Mouse (Mus musculus) hindbrain, embryonic 14.5 days (tissue): ENCODE data around the gene Smagp. TPM values are rescaled to one million over a fixed set of nuclear protein-coding genes. Genes with fewer than 3 reads are reported as not detected.
"Not testable (repeated sequence)": the region's sequence is repeated elsewhere in the genome, so short reads cannot be mapped to it uniquely, and the experiment has no call there.

Source experiments
- ATAC-seq: fragments of 200-750 bp; cut with Nextera tagmentation; 2 replicates; pipeline ENCODE4 v1.8.0; 2017; ENCODE audit warnings: moderate number of reproducible peaks, mild to moderate bottlenecking, moderate TSS enrichment, moderate library complexity; ENCODE audit not compliant: low FRiP score
- DNase-seq: peaks from one replicate; pipeline ENCODE4 v3.0.0-alpha.2; 2015; ENCODE audit warnings: low spot score
- H3K27ac ChIP-seq: fragments of 300-500 bp; sonication (generic); 2 replicates; pipeline ENCODE4 v1.5.1; 2014; ENCODE audit warnings: mild to moderate bottlenecking, moderate library complexity
- H3K27me3 ChIP-seq: fragments of 300-500 bp; sonication (generic); 2 replicates; pipeline ENCODE4 v1.6.1; 2014; ENCODE audit warnings: mild to moderate bottlenecking, low read length, mixed read lengths; ENCODE audit not compliant: control insufficient read depth, insufficient read depth
- H3K36me3 ChIP-seq: fragments of 300-500 bp; sonication (generic); replicated peaks from 2 replicates; pipeline ENCODE4 v1.6.1; 2014; ENCODE audit not compliant: control insufficient read depth, insufficient read depth
- H3K4me1 ChIP-seq: fragments of 300-500 bp; sonication (generic); replicated peaks from 2 replicates; pipeline ENCODE4 v1.6.1; 2014; ENCODE audit warnings: antibody characterized with exemption, low read length, mixed read lengths; ENCODE audit not compliant: control insufficient read depth, insufficient read depth
- H3K4me2 ChIP-seq: fragments of 300-500 bp; sonication (generic); replicated peaks from 2 replicates; pipeline ENCODE4 v1.6.1; 2014; ENCODE audit warnings: mild to moderate bottlenecking, moderate library complexity
- H3K4me3 ChIP-seq: fragments of 300-500 bp; sonication (generic); replicated peaks from 2 replicates; pipeline ENCODE4 v1.5.1; 2014; ENCODE audit warnings: mild to moderate bottlenecking, low read length
- H3K9ac ChIP-seq: fragments of 300-500 bp; sonication (generic); 2 replicates; pipeline ENCODE4 v1.6.1; 2014
- H3K9me3 ChIP-seq: fragments of 300-500 bp; sonication (generic); 2 replicates; pipeline ENCODE4 v1.6.1; 2016; ENCODE audit warnings: low read length; ENCODE audit not compliant: control insufficient read depth
- WGBS: fragments of 180-500 bp; shearing (Covaris S2); extraction: QIAGEN DNeasy Blood & Tissue Kit; methylation state at CpG from one replicate; pipeline ENCODE4 v1.1.7; 2014; 5-methylcytosine and 5-hydroxymethylcytosine counted together
- polyA plus RNA-seq: library from polyadenylated mRNA; unstranded; fragments of >200 nt; fragmentation: Nextera tagmentation; extraction: Ambion mirVana; gene quantifications from 2 replicates; pipeline ENCODE4 v1.2.1, GENCODE M21; 2014

Smagp gene
- polyA plus RNA-seq, 1 experiment from 2014 or later = 5.0 TPM

GRCm38 (mm10) chr15:100612432-100612831 is 24.3 kb downstream of the Smagp start:
- H3K4me3 ChIP-seq = no peak overlapping the region
- no peak overlapping the region for H3K27ac ChIP-seq
- no peak for DNase-seq
- no peaks in the 10 kb centered on the region for H3K27me3 ChIP-seq
- ATAC-seq = no peak
- no peak overlapping the region for H3K9ac ChIP-seq
- H3K4me2 ChIP-seq = no peak overlapping the region
- peaks cover 18% of the 10 kb centered on the region; the same call in 1 of the 2 replicates for H3K4me1 ChIP-seq
- H3K36me3 ChIP-seq = peaks cover 6% of the 10 kb centered on the region
- 84% methylated on average over 2 of the region's 2 CpGs for WGBS
- H3K9me3 ChIP-seq = no peaks in the 10 kb centered on the region

GRCm38 (mm10) chr15:100611951-100612350 is 24.8 kb downstream of the Smagp start:
- Histone ChIP-seq H3K4me1 (peaks cover 16% of the 10 kb centered on the region; the same call in 1 of the 2 replicates), H3K36me3 (peaks cover under 1% of the 10 kb centered on the region; the same call in 1 of the 2 replicates), H3K27ac (no peak overlapping the region), H3K9me3 (no peaks in the 10 kb centered on the region), H3K4me2 (no peak overlapping the region), H3K9ac (no peak overlapping the region), H3K4me3 (no peak overlapping the region), H3K27me3 (no peaks in the 10 kb centered on the region)
- 85% methylated on average over 7 of the region's 7 CpGs for WGBS
- ATAC-seq = no peak
- no peak for DNase-seq

GRCm38 (mm10) chr15:100606677-100607076 is 30.1 kb downstream of the Smagp start:
- not testable (repeated sequence) for H3K36me3 ChIP-seq, ATAC-seq, H3K27me3 ChIP-seq, DNase-seq, H3K9ac ChIP-seq, H3K9me3 ChIP-seq, H3K4me3 ChIP-seq, H3K4me2 ChIP-seq, H3K27ac ChIP-seq
- peaks cover 11% of the 10 kb centered on the region; the same call in 1 of the 2 replicates for H3K4me1 ChIP-seq
- 91% methylated on average over 8 of the region's 8 CpGs for WGBS

- no peaks in the 10 kb centered on the region for H3K9me3 ChIP-seq
- H3K4me1 ChIP-seq = peaks cover 23% of the 10 kb centered on the region
- DNase-seq (no peak), ATAC-seq (no peak)
- no peak overlapping the region for H3K9ac ChIP-seq
- no peak overlapping the region for H3K4me2 ChIP-seq
- H3K4me3 ChIP-seq = no peak overlapping the region
- H3K27ac ChIP-seq = no peak overlapping the region
- no peaks in the 10 kb centered on the region for H3K27me3 ChIP-seq
- H3K36me3 ChIP-seq = no peaks in the 10 kb centered on the region
- 68% methylated on average over 3 of the region's 3 CpGs for WGBS
These were observed 35.1 kb downstream of the Smagp start for GRCm38 (mm10) chr15:100601669-100602068.

GRCm38 (mm10) chr15:100600696-100601272 is 36.0 kb downstream of the Smagp start:
- DNase-seq (no peak), ATAC-seq (no peak)
- no peaks in the 10 kb centered on the region for H3K36me3 ChIP-seq
- peak overlapping the region; percentile 95; the same call in 1 of the 2 replicates for H3K9ac ChIP-seq
- H3K4me3 ChIP-seq = peak overlapping the region; percentile 73
- H3K9me3 ChIP-seq = no peaks in the 10 kb centered on the region
- peaks cover 23% of the 10 kb centered on the region for H3K4me1 ChIP-seq
- peak overlapping the region; percentile 88 for H3K4me2 ChIP-seq
- H3K27ac ChIP-seq = no peak overlapping the region
- WGBS = 14% methylated on average over 21 of the region's 21 CpGs
- H3K27me3 ChIP-seq = no peaks in the 10 kb centered on the region

GRCm38 (mm10) chr15:100600047-100600695 is 36.6 kb downstream of the Smagp start:
- H3K27me3 ChIP-seq = no peaks in the 10 kb centered on the region
- peaks cover 18% of the 10 kb centered on the region for H3K4me1 ChIP-seq
- H3K9ac ChIP-seq = peak overlapping the region; percentile 95
- 1% methylated on average over 35 of the region's 35 CpGs for WGBS
- peak; percentile 77 for ATAC-seq
- H3K27ac ChIP-seq = peak overlapping the region; percentile 83
- no peaks in the 10 kb centered on the region for H3K36me3 ChIP-seq
- H3K4me2 ChIP-seq = peak overlapping the region; percentile 88
- DNase-seq = peak; percentile 81
- H3K9me3 ChIP-seq = no peaks in the 10 kb centered on the region
- peak overlapping the region; percentile 73 for H3K4me3 ChIP-seq

GRCm38 (mm10) chr15:100599276-100600046 is 37.3 kb downstream of the Smagp start, which contains the start of gene Pou6f1:
Pou6f1 (minus strand) TSS chr15:100599984.
- ATAC-seq = peak; percentile 78
- H3K4me3 ChIP-seq = peak within 1 kb of the TSS; percentile 73

GRCm38 (mm10) chr15:100598883-100599275 is 37.9 kb downstream of the Smagp start:
- Histone ChIP-seq H3K4me1 (peaks cover 12% of the 10 kb centered on the region; the same call in 1 of the 2 replicates), H3K27ac (peak overlapping the region; percentile 83), H3K9me3 (no peaks in the 10 kb centered on the region), H3K4me3 (peak overlapping the region; percentile 73), H3K27me3 (no peaks in the 10 kb centered on the region), H3K36me3 (no peaks in the 10 kb centered on the region), H3K4me2 (peak overlapping the region; percentile 88), H3K9ac (peak overlapping the region; percentile 95)
- ATAC-seq = peak; percentile 26; the same call in 1 of the 2 replicates
- DNase-seq = peak; percentile 65
- WGBS = 1% methylated on average over 12 of the region's 12 CpGs

More at GRCm38 (mm10) chr15:100599276-100600046, 37.3 kb downstream of the Smagp start, which contains the start of gene Pou6f1:
- Histone ChIP-seq H3K27ac (peak within 1 kb of the TSS; percentile 83), H3K27me3 (no peaks in the 10 kb centered on the region), H3K36me3 (no peaks in the 10 kb centered on the region), H3K9me3 (no peaks in the 10 kb centered on the region), H3K4me2 (peak within 1 kb of the TSS; percentile 88), H3K9ac (peak within 1 kb of the TSS; percentile 95), H3K4me1 (peaks cover 12% of the 10 kb centered on the region; the same call in 1 of the 2 replicates)
- DNase-seq = peak; percentile 36
- 2% methylated on average over 58 of the region's 76 CpGs for whole genome bisulfite sequencing
